Mouse (Mus musculus) spleen, postnatal 4 days (tissue): ENCODE results near the gene Ptgds.

Source experiments
- DNase-seq, 2 experiments: peaks; one replicate each; pipeline ENCODE4 v3.0.0; 2022; ENCODE audit warnings: low spot score in 2 of 2

The Ptgds gene

DNA sequence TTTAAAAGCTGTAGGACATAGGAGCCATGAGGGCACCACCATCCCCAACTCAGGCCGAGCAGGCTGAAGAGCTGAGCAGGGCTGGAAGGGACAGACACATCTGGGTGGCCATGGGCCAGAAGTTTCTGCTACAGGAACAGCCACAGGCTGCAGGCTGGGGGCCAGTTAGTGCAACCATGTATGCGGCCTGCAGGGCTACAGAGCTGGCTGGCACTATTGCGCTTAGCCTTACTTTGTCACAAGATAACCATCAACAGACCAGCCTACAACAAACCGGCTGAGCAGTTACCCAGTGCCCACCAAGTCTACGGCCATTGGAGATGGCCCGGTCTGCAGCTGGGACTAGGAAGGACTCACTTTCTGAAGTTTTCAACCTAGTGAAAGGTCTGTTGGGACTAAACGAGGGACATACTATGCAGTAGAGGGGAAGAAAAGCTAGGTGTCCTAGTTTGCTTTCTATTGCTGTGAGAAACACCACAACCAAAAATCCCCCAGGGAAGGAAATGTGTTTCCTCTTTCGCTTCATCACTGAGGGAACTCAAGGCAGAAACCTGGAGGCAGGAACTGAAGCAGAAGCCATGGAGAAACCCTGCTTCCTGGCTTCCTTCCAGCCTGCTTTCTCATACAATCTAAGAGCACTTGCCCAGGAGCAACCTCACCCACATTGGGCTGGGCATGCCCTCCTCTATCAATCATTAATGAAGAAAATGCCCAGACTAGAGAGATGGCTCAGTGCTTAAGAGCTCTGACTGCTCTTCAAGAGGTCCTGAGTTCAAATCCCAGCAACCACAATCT is 18.8 kb downstream of the Ptgds start:
- no peak for DNase-seq

DNA sequence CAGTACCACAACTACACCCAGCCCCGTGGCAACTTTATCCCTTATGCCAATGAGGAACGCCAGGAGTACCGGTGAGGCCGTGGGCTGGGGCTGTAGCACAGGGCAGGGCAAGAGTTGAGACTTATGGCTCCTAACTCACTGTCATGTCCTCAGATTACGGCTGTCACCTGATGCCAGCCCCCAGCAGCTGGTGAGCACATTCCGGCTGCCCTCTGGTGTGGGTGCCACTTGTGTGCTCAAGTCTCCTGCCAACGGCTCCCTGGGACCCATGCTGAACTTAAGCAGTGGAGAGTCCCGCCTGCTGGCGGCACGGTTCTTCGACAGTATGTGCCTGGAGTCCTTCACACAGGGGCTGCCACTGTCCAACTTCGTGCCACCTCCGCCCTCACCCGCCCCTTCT is 27.2 kb downstream of the Ptgds start:
- no peak for DNase-seq

DNA sequence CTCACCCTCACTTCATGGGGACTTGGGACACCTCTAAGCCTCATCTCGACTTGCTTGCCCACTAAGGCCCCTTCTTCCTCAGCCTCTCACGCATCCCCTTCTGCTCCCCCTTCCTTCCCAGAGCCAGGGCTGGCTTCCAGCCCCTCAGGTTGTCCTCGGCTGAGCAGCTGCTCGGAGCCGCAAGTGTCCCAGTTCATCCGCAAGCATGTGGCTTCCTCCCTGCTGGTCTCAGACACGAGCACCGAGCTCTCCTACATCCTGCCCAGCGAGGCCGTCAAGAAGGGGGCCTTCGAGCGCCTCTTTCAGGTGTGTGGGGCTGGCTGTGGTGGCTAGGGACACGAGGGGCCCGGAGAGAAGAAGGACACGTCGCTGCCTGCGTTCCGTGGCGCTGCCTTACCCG is 28.8 kb downstream of the Ptgds start:
- DNase-seq, result no peak

DNA sequence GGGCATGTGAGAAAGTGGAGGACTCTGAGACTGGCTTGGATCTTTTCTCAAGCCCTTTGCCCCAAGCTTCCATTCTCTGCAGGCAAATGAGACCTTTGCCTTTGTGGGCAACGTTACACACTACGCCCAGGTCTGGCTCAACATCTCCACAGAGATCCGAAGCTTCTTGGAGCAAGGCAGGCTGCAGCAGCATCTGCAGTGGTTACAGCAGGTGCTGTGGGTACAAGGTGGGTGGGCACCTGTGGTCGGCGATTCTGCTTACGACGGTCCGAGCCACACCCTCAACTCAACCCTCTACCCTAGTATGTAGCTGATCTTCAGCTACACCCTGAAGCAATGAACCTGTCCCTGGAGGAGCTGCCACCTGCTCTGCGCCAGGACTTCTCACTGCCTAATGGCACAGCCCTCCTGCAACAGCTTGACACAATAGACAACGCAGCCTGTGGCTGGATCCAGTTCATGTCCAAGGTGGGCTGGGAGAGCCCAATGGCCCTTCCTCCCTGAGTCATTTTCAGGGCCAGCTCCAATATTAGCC is 33.5 kb downstream of the Ptgds start:
- no peak for DNase-seq

DNA sequence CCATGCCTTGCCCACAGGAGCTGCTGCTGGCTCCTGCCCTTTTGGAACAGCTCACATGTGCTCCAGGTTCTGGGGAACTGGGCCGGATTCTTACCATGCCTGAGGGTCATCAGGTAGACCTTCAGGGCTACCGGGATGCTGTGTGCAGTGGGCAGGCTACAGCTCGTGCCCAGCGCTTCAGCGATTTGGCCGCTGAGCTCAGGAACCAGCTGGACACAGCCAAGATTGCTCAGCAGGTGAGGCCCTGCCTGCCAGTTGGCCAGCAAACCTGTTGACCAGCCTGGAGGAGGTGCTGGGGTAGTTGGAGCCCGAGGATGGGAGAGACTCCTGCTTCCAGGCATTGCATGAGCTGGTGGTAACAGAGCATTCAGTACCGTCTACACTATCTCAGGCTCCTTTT is 35.6 kb downstream of the Ptgds start:
- DNase-seq, result peak in 1 of 2 experiments; percentile 58

DNA sequence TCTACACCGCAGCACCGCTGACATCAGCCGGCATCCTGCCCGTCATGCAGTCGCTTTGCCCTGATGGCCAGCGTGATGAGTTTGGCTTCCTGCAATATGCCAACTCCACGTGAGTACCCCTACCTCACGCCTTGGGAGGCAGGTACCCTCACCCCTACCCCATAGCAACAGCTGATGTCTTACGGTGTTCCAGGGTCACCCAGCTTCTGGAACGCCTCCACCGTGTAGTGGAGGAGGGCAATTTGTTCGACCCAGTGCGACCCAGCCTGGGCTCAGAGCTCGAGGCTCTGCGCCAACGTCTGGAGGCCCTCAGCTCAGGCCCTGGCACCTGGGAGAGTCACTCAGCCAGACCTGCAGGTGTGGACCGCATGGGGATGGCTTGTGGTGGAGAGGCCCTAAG is 36.7 kb downstream of the Ptgds start:
- no peak for DNase-seq

DNA sequence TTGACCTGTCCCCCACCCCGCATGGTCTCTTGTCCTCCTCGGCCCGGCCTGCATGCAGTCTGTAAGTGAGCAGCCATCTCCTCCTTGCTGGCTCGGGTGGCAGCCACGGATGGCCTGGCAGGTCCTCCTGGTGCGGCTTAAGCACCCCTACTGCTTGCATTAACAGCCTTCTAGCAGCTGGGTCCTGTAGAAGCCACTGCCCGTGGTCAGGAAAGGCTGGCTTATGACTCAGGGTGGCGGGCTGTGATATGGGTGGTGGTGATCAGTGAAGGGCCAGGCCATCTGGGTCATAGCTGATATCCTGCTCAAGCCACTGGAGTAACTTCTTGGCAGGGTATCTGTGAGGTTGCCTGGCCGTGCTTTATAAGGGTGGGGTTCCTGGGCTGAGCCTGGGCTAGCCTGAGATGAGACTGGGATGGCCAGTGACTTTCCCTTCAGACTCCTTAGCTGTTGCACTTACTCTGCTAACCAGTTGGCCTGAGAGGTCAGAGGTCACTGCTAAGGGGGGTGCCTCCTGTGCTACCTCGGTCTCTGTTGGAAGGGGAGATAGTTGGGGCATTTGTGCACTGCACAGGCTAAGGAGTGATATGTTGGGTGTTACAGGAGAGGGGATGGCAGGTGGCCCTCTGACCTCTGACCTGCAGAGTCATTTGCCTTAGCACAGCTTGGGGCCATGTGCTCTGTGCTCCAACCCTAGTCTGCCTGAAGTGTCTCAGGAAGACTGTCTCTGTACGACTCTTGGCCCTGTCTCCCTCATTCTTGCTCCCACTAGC is 37.3 kb downstream of the Ptgds start:
- DNase-seq, result peak in 1 of 2 experiments; percentile 63

DNA sequence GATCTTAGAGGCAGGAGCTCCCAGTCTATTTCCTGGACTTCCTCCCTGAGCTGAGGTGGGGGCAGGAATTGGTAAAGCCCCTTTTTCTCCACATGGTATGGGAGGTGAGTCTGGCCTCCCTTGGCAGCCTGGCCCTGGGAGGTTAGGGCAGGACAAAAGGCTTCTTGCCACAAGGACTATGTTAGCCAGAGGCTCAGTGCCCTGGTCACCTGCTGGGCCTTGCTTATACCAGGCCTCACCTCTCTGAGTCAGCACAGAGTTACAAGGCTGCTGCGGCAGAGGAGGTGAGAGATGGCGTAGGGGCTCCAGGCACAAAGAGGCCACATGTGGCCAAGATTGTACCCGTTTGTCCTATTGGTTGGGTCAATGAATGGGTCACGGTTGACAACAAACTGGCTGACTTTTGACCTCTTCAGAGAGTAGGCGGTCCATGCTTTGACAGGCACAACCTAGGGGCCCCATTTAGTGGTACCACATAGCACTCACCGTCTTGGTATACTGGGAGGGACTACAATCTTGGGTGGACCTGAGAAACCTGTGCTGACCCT is 38.5 kb downstream of the Ptgds start:
- DNase-seq, result peak in 1 of 2 experiments; percentile 57

DNA sequence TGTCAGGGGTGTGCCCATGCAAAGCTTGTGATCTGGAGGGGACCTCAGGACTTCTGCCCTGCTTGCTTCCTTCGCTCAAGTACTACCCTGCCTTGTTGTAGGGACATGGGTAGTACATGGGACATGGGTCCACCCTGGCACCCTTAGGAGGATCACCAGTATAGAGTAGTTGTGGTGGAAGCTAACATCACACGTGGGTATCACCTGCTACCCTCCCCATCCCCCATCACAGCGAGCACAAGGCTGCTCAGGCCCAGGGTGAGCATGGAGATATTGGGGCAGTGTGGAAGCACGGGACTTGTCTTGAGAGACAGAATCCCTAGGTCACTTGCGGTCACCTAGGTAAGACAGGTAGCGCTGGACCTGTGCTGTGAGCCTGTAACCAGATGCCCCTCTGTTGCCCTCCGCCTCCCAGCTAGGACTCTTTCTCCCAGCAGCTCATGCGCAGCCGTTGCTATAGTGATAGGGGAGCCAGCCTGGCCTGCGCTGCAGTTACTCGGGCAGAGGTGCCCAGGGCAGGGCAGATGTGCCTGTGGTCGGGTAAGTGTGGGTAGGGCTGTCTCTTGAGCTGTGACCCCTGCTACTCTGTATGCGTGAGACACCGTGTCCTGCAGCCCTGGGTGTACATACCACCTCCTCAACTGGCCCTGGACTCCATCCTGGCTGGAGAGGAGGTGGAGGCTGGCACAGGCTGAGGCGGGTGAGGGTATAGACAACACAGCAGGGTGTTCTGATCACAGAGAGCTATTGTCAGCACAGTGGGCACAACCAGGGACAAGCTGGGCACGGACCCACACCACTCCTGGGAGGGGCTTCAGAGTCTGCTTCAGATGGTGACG is 39.2 kb downstream of the Ptgds start:
- DNase-seq, result peak in 1 of 2 experiments; percentile 63

DNA sequence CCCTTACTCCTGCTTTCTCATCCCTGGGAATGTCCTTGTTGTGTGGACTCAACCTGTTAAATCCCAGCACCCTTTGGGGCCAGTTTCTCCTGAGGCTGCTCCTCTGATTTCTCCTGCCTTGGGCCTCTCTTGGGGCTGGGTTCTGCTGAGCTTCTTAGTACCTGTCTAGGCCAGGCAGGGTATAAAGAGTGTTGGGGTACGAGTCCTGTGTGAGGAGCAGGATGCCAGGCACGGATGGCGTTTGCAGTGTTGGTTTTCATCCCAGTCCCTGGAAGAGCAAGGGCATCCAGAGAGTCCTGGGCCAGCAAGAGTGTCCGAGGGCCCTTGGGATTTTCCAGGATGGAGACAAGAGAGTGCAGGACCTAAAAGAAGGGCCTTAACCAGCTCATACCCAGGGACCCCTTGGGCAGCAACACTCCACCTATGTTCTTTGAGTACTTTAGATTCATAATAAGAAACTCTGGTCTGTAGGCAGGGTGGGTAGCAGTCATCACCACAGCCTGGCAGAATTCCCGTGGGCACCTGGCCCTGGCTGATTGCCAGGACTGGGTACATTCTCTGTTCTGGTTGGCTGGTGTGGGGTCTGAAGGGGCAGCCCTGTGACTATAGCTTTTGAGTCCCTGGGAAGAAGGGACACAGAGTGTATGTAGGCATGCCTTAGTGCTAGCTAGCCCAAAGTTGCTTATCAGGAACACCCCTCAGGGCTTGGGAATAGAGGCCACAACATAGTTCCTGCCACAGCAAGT is 40.2 kb downstream of the Ptgds start:
- DNase-seq, result peak in 1 of 2 experiments; percentile 58

DNA sequence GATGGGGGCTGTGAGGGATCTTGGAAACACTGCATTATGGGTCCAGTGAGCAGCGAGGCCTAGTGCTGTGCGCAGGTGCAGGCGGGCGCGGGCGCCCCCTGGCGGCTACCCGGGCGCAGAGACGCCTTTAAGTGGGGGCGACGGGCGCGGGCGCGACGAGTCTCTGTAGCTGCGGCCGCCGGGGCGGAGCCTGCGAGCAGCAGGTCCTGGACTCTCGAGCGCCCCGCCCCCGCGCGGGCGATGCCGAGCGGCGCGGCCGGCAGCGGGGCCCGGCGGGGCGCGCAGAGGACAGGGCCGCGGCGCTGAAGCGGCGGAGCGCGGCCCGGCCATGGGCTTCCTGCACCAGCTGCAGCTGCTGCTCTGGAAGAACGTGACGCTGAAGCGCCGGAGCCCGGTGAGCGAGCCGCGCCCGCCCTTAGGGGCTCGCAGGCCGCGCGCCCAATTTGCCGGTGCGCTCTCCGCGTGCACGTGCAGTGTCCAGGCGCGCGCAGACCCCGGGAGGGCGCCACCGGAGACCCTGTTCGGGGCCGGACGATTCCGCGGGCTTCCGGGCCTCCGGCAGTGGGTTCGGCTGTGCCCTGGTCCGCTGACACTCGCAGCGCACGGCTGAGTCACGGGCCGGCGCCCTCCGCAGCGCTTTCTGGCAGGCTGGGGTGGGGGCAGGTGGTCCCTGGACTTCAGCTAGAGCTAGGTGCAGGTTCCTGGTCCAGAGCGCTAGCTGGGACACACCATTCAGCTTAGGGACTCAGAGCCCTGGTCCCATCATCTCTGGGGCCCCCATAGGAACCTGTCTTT is 41.2 kb downstream of the Ptgds start, which contains the start of gene Abca2:
TSS of gene Abca2 (plus strand) at position 262 of the 795 bp plus-strand sequence.
- peak; percentile 92 to 98 for DNase-seq

DNA sequence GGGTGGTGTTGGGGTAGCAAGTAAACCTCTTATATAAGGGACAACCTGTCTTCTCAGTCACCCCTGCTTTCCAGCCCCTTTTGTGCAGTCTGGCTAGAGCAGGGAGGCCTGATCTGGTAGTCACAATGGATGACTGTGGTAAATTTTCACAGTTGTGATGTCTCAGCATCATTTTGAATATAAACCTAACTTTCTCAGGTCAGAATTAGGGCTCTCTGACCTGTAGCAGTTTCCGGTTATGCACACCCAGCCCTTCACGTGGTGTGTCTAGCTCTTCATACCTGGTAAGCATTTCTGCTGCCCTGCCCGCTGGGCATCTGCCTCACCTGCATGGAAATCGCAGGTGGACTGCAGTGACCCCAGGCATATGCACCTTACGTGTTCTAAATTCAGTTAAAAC is 42.6 kb downstream of the Ptgds start:
- no peak for DNase-seq

DNA sequence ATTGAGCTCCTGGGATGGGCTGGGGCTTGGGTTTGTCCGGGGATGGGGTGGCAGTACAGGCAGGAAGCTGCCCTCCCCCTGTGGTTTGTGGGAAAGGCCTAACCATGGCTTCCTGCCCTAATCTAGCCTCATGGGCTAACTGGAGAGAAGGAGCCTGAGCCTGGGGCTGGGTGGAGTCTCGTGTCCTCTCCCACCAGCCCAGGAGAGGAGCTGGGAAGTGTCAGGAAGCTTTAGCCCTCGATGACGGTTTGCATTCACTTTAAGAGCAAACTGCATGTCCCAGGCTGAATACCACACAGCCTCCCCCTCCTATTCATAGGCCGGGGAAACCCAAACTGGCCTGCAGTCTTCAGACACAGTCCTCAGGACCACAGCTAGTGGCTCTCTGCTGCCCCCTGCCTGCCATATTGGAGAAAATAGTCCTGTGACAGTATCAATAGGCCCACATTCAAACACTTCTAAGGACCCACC is 43.1 kb downstream of the Ptgds start:
- DNase-seq, result peak; percentile 68 to 88

DNA sequence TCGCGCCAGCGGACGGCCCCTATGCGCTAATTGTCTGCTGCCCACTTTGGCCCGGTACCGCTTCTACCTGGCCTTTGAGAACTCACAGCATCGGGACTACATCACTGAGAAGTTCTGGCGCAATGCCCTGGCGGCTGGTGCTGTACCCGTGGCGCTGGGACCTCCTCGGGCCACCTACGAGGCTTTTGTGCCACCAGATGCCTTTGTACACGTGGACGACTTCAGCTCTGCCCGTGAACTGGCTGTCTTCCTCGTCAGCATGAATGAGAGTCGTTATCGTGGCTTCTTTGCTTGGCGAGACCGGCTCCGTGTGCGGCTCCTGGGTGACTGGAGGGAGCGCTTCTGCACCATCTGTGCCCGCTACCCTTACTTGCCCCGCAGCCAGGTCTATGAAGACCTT is 44.4 kb downstream of the Ptgds start:
- peak in 1 of 2 experiments; percentile 60 for DNase-seq

DNA sequence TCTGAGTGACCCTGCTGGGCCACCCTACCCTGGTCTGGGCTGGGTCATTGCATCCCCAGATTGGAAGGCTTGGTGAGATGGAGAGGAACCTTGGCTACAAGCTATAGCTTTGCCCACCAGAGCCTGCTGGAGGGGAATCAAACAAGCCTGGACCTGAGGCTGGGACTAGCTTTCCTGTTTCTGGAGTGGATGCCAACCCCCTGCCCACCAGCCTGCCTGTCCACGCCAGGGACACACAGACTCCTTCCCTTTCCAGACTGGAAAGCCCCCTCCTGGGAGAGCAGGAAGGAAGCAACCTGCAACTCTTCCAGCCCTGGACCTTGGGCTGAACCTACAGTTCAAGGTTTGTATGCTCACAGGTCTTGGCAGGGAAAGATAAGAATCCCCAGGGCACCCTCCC is 46.2 kb downstream of the Ptgds start:
- DNase-seq, result no peak

DNA sequence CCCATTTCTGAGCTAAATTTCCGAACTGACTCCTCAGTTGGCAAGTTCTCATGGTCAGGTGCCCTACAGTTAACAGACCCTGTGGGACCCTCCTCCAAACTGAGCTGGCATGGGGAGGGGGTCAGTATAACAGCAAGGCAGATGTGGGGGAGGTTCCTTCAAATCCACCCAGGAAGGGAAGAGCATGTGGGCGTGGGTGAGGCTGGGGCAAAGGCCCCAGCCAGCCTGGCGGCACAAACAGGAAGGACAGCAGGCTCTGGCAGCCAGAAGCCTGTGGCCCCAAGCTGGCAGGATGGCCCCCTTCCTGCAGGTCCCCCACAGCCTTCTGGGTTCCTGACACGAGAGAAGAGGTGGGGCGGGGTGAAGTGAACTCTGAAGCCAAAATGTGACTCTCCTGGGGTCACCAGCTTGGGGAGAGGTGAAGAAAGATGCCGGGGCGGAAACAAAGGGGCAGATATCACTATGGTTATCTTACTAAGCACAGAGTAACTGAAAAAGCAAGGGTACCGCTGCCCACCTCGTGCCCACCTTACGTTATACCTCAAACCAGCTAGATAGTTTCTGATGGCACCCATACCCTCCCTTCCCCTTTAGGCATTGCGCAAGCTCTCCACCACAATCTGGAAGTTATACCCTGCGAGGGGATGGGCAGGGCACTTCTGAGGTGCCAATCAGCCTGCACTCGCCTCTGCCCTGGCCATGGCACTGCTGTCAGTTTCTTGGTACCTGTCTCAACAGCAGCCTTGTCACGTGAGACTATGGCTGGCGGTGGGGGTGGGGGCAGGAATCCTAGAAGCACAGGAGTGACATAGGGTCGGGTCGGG is 47.0 kb downstream of the Ptgds start, which contains the start of gene Fut7:
TSS of gene Fut7 (plus strand) at position 681 of the 824 bp plus-strand sequence.
- peak in 1 of 2 experiments; percentile 41 for DNase-seq

DNA sequence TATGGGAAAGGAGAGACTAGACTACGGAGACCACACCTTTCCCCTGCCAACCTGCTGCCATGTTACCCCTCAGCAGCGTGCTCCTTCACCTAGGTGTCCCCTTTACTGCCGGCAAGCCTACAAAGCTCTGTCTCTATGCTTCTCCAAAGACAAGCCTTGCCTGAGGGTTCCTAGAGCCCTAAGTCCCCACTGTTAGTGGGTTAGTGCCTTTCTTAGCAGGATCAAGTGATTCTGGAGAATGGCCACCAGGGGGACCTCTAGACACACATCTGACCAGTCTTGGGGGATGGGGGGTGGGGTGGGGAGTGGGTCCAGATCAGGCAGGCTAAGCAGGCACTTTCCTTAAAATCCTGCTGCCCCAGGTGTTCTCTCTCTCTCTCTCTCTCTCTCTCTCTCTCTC is 48.0 kb downstream of the Ptgds start:
- DNase-seq, result no peak

DNA sequence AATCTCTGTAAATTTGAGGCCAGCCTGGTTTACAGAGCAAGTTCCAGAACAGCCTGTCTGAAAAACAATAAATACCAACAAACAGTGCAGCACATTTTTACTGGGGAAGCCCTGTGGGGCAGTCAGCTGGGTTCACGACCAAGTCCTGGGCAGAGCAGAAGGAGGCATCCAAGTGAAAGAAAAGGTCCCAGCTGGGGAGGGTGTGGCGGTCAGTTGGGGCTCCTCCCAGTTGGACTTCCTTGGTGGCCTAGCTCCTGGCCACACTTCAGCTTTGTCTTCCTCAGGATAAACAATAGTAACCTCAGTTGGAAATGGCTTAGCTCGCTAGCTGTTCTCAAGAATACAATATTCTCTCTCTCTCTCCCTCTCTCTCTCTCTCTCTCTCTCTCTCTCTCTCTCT is 52.4 kb downstream of the Ptgds start:
- no peak for DNase-seq
